Mouse (Mus musculus) lung, postnatal 0 days (tissue): ENCODE measurements around the gene Sema3b. TPM values are rescaled to one million over a fixed set of nuclear protein-coding genes. Genes with fewer than 3 reads are reported as not detected.

ENCODE experiments used
- ATAC-seq: fragments of 200-750 bp; cut with Nextera tagmentation; 2 replicates; pipeline ENCODE4 v1.8.0; 2017; ENCODE audit warnings: moderate library complexity
- DNase-seq: peaks from one replicate; pipeline ENCODE4 v3.0.0-alpha.2; 2016; ENCODE audit warnings: low spot score
- H3K27ac ChIP-seq: fragments of 300-500 bp; sonication (generic); 2 replicates; pipeline ENCODE4 v1.5.1; 2014; ENCODE audit warnings: antibody characterized with exemption, mild to moderate bottlenecking, low read length, mixed read lengths
- H3K27me3 ChIP-seq: fragments of 300-500 bp; sonication (generic); replicated peaks from 2 replicates; pipeline ENCODE4 v1.6.1; 2014; ENCODE audit warnings: low read length, mixed read lengths; ENCODE audit not compliant: insufficient read depth
- H3K36me3 ChIP-seq: fragments of 300-500 bp; sonication (generic); 2 replicates; pipeline ENCODE4 v1.6.1; 2014; ENCODE audit warnings: low read length, mixed read lengths; ENCODE audit not compliant: insufficient read depth
- H3K4me1 ChIP-seq: fragments of 300-500 bp; sonication (generic); 2 replicates; pipeline ENCODE4 v1.6.1; 2014; ENCODE audit warnings: antibody characterized with exemption, low read depth, low read length, mixed read lengths; ENCODE audit not compliant: insufficient read depth
- H3K4me2 ChIP-seq: fragments of 300-500 bp; sonication (generic); replicated peaks from 2 replicates; pipeline ENCODE4 v1.6.1; 2014; ENCODE audit warnings: low read depth, mild to moderate bottlenecking, low read length, moderate library complexity, mixed read lengths
- H3K4me3 ChIP-seq: fragments of 300-500 bp; sonication (generic); 2 replicates; pipeline ENCODE4 v1.5.1; 2014; ENCODE audit warnings: low read depth, low read length
- H3K9ac ChIP-seq: fragments of 300-500 bp; sonication (generic); replicated peaks from 2 replicates; pipeline ENCODE4 v1.6.1; 2014; ENCODE audit warnings: low read depth, mild to moderate bottlenecking
- H3K9me3 ChIP-seq: fragments of 300-500 bp; sonication (generic); 2 replicates; pipeline ENCODE4 v1.6.1; 2016; ENCODE audit warnings: low read length, mixed read lengths
- CTCF ChIP-seq: IDR thresholded peaks from 2 replicates; pipeline ENCODE4 v1.5.1; 2016; ENCODE audit warnings: antibody characterized with exemption, mild to moderate bottlenecking
- EP300 ChIP-seq: IDR thresholded peaks from 2 replicates; pipeline ENCODE4 v1.6.1; 2016; ENCODE audit warnings: antibody characterized with exemption, mild to moderate bottlenecking, control low read depth
- WGBS: fragments of 180-500 bp; shearing (Covaris S2); extraction: QIAGEN DNeasy Blood & Tissue Kit; methylation state at CpG from one replicate; pipeline ENCODE4 v1.1.7; 2014; 5-methylcytosine and 5-hydroxymethylcytosine counted together
- polyA plus RNA-seq: library from polyadenylated mRNA; unstranded; fragments of >200 nt; fragmentation: Nextera tagmentation; extraction: Ambion mirVana; gene quantifications from 2 replicates; pipeline ENCODE4 v1.2.1, GENCODE M21; 2015

Gene Sema3b
- polyA plus RNA-seq, 1 experiment from 2014 or later: 34.3 TPM

DNA sequence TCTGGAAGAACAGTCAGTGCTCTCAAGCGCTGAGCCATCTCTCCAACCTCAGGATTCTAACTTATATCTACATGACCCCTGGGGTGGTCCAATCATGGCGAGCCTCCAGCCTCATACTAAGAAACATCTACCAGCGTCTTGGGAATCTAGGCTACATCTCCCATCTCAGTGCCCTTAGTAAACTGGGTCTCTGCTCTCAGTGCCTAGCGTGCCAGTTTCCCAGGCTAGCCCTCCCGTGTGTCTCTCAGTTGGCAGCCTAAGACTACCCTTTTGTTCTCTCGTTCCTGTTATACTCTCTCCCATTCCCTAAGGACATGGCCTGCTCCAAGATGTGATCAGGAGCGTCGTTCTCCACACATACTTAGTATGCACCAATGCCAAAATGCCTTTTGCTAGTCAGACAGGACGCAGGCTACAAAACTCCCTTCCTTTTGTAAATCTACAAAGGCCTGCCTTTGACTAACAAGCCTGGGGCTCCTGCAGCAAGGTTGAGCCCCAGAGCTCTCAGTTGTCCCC lies 22.3 kb upstream of the Sema3b start:
- no peak overlapping the region for H3K4me3 ChIP-seq
- 68% methylated on average over 9 of the region's 9 CpGs for WGBS

DNA sequence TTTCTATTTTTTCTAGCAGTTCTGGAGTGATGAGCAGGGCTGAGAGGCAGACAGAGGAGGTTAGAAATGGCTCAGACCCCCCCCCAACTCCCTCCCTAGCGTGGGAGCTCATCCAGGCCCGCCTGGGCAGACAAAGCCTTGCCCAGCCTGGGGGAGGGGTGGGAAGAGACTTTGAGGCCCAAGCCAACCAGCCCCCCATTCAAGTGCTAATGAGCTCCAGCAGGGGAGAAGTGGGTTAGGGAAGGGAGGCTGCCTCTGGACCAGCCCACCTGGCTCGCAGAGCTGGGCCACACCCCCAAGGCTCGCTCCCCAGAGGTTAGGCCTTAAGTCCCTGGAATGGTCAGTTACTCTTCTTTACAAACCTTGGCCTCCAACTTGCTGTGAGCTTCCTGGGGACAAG lies 21.5 kb upstream of the Sema3b start:
- DNase-seq: no peak
- no peak for ATAC-seq
- H3K27ac ChIP-seq: peak overlapping the region; percentile 86
- H3K36me3 ChIP-seq: 0 out of 2 replicates have a peak, but pooled peaks cover 2% of the 10 kb centered on the region
- peaks cover 55% of the 10 kb centered on the region for H3K4me1 ChIP-seq
- TF ChIP-seq CTCF (no peak), EP300 (no peak)
- H3K4me3 ChIP-seq: no peak overlapping the region
- no peak overlapping the region for H3K9ac ChIP-seq
- no peaks in the 10 kb centered on the region for H3K27me3 ChIP-seq
- H3K9me3 ChIP-seq: no peaks in the 10 kb centered on the region
- WGBS: 16% methylated on average over 4 of the region's 4 CpGs
- peak overlapping the region; percentile 23; the same call in 1 of the 2 replicates for H3K4me2 ChIP-seq

More for the DNA sequence above, 22.3 kb upstream of the Sema3b start:
- DNase-seq (no peak), ATAC-seq (no peak)
- Histone ChIP-seq H3K9ac (no peak overlapping the region), H3K4me1 (peaks cover 52% of the 10 kb centered on the region), H3K4me2 (0 out of 2 replicates have a peak overlapping the region, but pooled peaks have one; percentile 17), H3K9me3 (no peaks in the 10 kb centered on the region), H3K27me3 (no peaks in the 10 kb centered on the region), H3K27ac (no peak overlapping the region), H3K36me3 (no peaks in the 10 kb centered on the region)
- TF ChIP-seq CTCF: no peak
- TF ChIP-seq EP300: no peak

DNA sequence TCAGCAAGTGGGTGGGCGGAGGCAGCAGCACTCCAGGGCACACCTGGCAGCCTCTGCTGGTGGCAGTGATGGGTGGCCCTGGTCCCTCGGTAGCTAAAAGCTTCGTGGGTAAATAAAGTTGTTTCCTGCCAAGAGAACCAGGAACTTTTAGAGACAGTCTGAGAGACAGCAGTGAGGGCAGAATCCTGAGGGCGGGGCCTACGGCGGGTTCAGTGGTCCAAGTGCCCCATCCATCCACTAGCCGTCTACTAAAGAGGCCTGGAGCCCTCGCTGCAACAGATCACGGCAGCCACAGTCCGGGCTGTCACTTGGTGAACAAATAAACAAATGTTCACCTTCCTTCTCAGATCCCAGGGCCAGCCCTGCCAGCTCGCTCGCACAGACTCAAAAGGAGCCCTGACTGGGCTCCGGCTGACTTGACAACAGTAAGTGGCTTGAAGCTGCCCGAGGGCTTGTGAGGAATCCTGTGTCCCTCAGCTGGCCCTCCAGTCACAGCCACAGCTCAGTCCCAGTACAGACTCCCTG lies 20.9 kb upstream of the Sema3b start:
- WGBS: 17% methylated on average over 14 of the region's 14 CpGs
- no peak overlapping the region for H3K4me3 ChIP-seq

GRCm38 (mm10) chr9:107629411-107629730 lies 20.3 kb upstream of the Sema3b start:
- Histone ChIP-seq H3K4me1 (peaks cover 55% of the 10 kb centered on the region), H3K4me3 (no peak overlapping the region), H3K4me2 (peak overlapping the region; percentile 27), H3K36me3 (0 out of 2 replicates have a peak, but pooled peaks cover 4% of the 10 kb centered on the region), H3K27ac (peak overlapping the region; percentile 86), H3K9me3 (no peaks in the 10 kb centered on the region), H3K27me3 (no peaks in the 10 kb centered on the region), H3K9ac (peak overlapping the region; percentile 1; the same call in 1 of the 2 replicates)
- ATAC-seq (no peak), DNase-seq (no peak)
- TF ChIP-seq EP300: no peak
- no peak for TF ChIP-seq CTCF
- 37% methylated on average over 4 of the region's 4 CpGs for WGBS

More for the DNA sequence above, 20.9 kb upstream of the Sema3b start:
- H3K4me2 ChIP-seq: peak overlapping the region; percentile 27
- 0 out of 2 replicates have a peak, but pooled peaks cover 4% of the 10 kb centered on the region for H3K36me3 ChIP-seq
- H3K9ac ChIP-seq: peak overlapping the region; percentile 20; the same call in 1 of the 2 replicates
- no peak for ATAC-seq
- H3K27ac ChIP-seq: peak overlapping the region; percentile 86
- peaks cover 55% of the 10 kb centered on the region for H3K4me1 ChIP-seq
- no peaks in the 10 kb centered on the region for H3K27me3 ChIP-seq
- TF ChIP-seq CTCF: no peak
- TF ChIP-seq EP300: no peak
- no peak for DNase-seq
- no peaks in the 10 kb centered on the region for H3K9me3 ChIP-seq

DNA sequence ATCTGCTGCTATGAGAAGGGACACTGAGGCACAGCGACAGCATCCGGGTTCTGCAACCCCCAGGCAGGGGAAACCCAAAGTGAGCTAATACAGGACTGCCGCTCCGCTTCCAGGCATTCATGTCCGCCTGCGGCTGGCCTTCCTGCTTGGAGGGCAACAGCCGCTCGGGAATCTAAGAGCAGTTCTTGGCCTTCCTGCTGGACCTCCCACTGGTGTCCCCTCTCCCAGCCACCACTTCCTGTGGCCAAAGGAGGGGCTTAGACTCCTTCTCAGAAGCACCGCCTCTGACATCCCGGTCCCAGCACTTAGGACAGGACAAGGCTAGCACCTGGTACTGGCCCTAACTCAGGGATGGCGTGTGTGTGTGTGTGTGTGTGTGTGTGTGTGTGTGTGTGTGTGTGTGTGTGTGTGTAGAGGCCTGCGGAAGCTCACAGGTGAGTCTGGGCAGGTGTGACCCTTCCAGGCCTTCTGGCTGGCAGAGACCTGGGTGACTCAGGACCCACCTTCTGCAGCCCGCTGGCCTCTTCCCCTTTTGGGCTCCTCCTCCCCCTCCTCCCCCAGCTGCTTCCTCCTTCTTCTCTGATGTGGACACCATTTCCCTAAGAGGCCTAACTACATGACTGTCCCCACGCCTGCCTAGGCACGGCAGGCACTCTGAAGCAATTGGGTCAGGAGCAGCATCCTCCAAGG lies 19.8 kb upstream of the Sema3b start:
- peak overlapping the region; percentile 30 for H3K4me2 ChIP-seq
- H3K4me3 ChIP-seq: no peak overlapping the region; the same call in 1 of the 2 replicates
- peak overlapping the region; percentile 1 for H3K9ac ChIP-seq
- DNase-seq: peak; percentile 77
- WGBS: 41% methylated on average over 14 of the region's 15 CpGs
- 0 out of 2 replicates have a peak, but pooled peaks cover 4% of the 10 kb centered on the region for H3K36me3 ChIP-seq
- H3K4me1 ChIP-seq: peaks cover 55% of the 10 kb centered on the region
- peak overlapping the region; percentile 86 for H3K27ac ChIP-seq
- ATAC-seq: peak; percentile 31
- H3K9me3 ChIP-seq: no peaks in the 10 kb centered on the region
- TF ChIP-seq CTCF (no peak), EP300 (no peak)
- no peaks in the 10 kb centered on the region for H3K27me3 ChIP-seq
